ENCODE assay signal across 23 mouse cellular contexts in genomic region chr8:11923115-11923514, GRCm38 (mm10).
DNase-seq lines count a peak whose midpoint lies in the region; ATAC-seq and TF ChIP-seq lines count a peak whose summit lies in the region.
"Had no signal": no experiment of that assay in that cellular context is flagged by ENCODE, and none has a peak within 500 bp of the region (broad histone marks: within the 10 kb centered on the region; RNA-seq: fewer than 3 reads in every experiment).

No protein-coding gene starts in this region.

- 0 out of 2 replicates have a peak, but pooled peaks have one; percentile 7 for TF ChIP-seq CTCF in lung, adult 2 months (IDR thresholded peaks at IDR 0.05; ENCODE audit: insufficient read depth, low read length)

- H3K9ac ChIP-seq in hindbrain, embryonic 13.5 days = peak overlapping the region; percentile 19; the same call in 1 of the 2 replicates
- no peak overlapping the region for H3K9ac ChIP-seq in hindbrain, embryonic 11.5 days (ENCODE audit: low read depth, low read length)
- H3K9ac ChIP-seq: forebrain, embryonic 15.5 days; heart, embryonic 13.5 days; liver, embryonic 14.5 days; midbrain, embryonic 15.5 days had no signal

- H3K4me3 ChIP-seq in hindbrain, embryonic 13.5 days = no peak overlapping the region
- no peak overlapping the region for H3K4me3 ChIP-seq in hindbrain, embryonic 11.5 days (ENCODE audit: low read depth, low read length)
- no peak overlapping the region for H3K4me3 ChIP-seq in lung, adult 2 months (replicated peaks; ENCODE audit: extremely low read depth, low read depth, low read length)
- H3K4me3 ChIP-seq: embryonic facial prominence, embryonic 10.5 days; forebrain, embryonic 15.5 days; heart, embryonic 13.5 days; midbrain, embryonic 15.5 days had no signal

- no peak overlapping the region for H3K27ac ChIP-seq in hindbrain, embryonic 13.5 days
- H3K27ac ChIP-seq in hindbrain, embryonic 11.5 days (ENCODE audit: low read depth, low read length) = no peak overlapping the region
- H3K27ac ChIP-seq: embryonic facial prominence, embryonic 10.5 days; forebrain, embryonic 15.5 days; heart, embryonic 13.5 days; liver, embryonic 14.5 days; midbrain, embryonic 15.5 days had no signal

- TF ChIP-seq POLR2A in lung, adult 2 months (IDR thresholded peaks at IDR 0.05; ENCODE audit: borderline replicate concordance, extremely low read depth, low read depth, low read length) = no peak

- H3K9me3 ChIP-seq in hindbrain, embryonic 13.5 days = no peaks in the 10 kb centered on the region
- H3K9me3 ChIP-seq in hindbrain, embryonic 11.5 days (ENCODE audit: control insufficient read depth, low read length) = no peaks in the 10 kb centered on the region
- H3K9me3 ChIP-seq: embryonic facial prominence, embryonic 10.5 days; forebrain, embryonic 15.5 days; G1E; heart, embryonic 13.5 days; midbrain, embryonic 15.5 days had no signal

- ATAC-seq in hindbrain, embryonic 13.5 days (ENCODE audit: low FRiP score) = no peak
- no peak for ATAC-seq in hindbrain, embryonic 11.5 days (ENCODE audit: low FRiP score)
- ATAC-seq: activated CD4-positive, CD25-positive, alpha-beta regulatory T cell, adult 4 months; forebrain, embryonic 15.5 days; inflammation-experienced regulatory T-cells, adult 6 months; midbrain, embryonic 15.5 days had no signal

- 68% methylated on average over 7 of the region's 7 CpGs for WGBS in hindbrain, embryonic 13.5 days
- WGBS in hindbrain, embryonic 11.5 days = 83% methylated on average over 7 of the region's 7 CpGs
- WGBS in lung, adult 2 months = 52% methylated on average over 7 of the region's 7 CpGs

- H3K27me3 ChIP-seq in hindbrain, embryonic 13.5 days = peaks cover 6% of the 10 kb centered on the region; the same call in 1 of the 2 replicates
- H3K27me3 ChIP-seq in hindbrain, embryonic 11.5 days (ENCODE audit: control insufficient read depth, insufficient read depth, low read length) = no peaks in the 10 kb centered on the region
- H3K27me3 ChIP-seq: forebrain, embryonic 15.5 days; midbrain, embryonic 15.5 days had no signal

- H3K36me3 ChIP-seq in hindbrain, embryonic 13.5 days = no peaks in the 10 kb centered on the region
- no peaks in the 10 kb centered on the region for H3K36me3 ChIP-seq in hindbrain, embryonic 11.5 days (ENCODE audit: control insufficient read depth, insufficient read depth, low read length)
- H3K36me3 ChIP-seq: embryonic facial prominence, embryonic 10.5 days; forebrain, embryonic 15.5 days; G1E; heart, embryonic 13.5 days; midbrain, embryonic 15.5 days had no signal

- no peak overlapping the region for H3K4me2 ChIP-seq in hindbrain, embryonic 13.5 days
- no peak overlapping the region for H3K4me2 ChIP-seq in hindbrain, embryonic 11.5 days (replicated peaks; ENCODE audit: low read depth, low read length)
- H3K4me2 ChIP-seq: forebrain, embryonic 15.5 days; heart, embryonic 13.5 days; midbrain, embryonic 15.5 days had no signal

- 0 out of 2 replicates have a peak, but pooled peaks cover 7% of the 10 kb centered on the region for H3K4me1 ChIP-seq in hindbrain, embryonic 13.5 days (replicated peaks)
- H3K4me1 ChIP-seq in hindbrain, embryonic 11.5 days (replicated peaks; ENCODE audit: control insufficient read depth, insufficient read depth, low read length) = no peaks in the 10 kb centered on the region
- H3K4me1 ChIP-seq in lung, adult 2 months (ENCODE audit: control insufficient read depth, insufficient read depth, low read length) = no peaks in the 10 kb centered on the region
- H3K4me1 ChIP-seq: embryonic facial prominence, embryonic 10.5 days; forebrain, embryonic 15.5 days; heart, embryonic 13.5 days; midbrain, embryonic 15.5 days had no signal

- DNase-seq in hindbrain, embryonic 11.5 days (ENCODE audit: low spot score) = no peak
- no peak for DNase-seq in lung, adult 2 months
- DNase-seq in lung, adult 18-20 months = no peak
- DNase-seq in A20 (ENCODE audit: low read depth, low spot score) = peak; percentile 18
- peak; percentile 31 for DNase-seq in brain, adult 2 months (ENCODE audit: low read depth, low spot score)
- DNase-seq in urinary bladder, adult 18-20 months (ENCODE audit: low spot score in 2 of 2) = no peak
- DNase-seq in ovary, postnatal 10 days (ENCODE audit: low spot score) = no peak
- DNase-seq: adrenal gland, postnatal 14 days; cerebellum, adult 2 months; cerebellum, postnatal 36 days; kidney, adult 9 months; kidney, postnatal 4 days; lung, postnatal 14 days; right cerebral cortex, adult 18-20 months had no signal

Comparison
In these comparisons a context has a peak if more than half of its experiments do, and no peak if none do; other contexts are left out.
1. DNase-seq: peak in A20 (single experiment) and brain, adult 2 months (single experiment); none in hindbrain, embryonic 11.5 days (single experiment), lung, adult 2 months (single experiment), lung, adult 18-20 months (0 of 2), urinary bladder, adult 18-20 months (0 of 2) and ovary, postnatal 10 days (single experiment).